Mouse (Mus musculus) heart, postnatal 25 days (tissue): Measurements from ENCODE around the gene Vmn2r14. TPM values are rescaled to one million over a fixed set of nuclear protein-coding genes. Genes with fewer than 3 reads are reported as not detected.
"Not testable (repeated sequence)": the region's sequence is repeated elsewhere in the genome, so short reads cannot be mapped to it uniquely, and the experiment has no call there.

ENCODE experiments used
- DNase-seq: peaks from one replicate; pipeline ENCODE4 v3.0.0; 2022; ENCODE audit warnings: low spot score
- intact Hi-C: fragments of 180-260 bp; cut with DNase I; formaldehyde crosslinking; loops from one replicate; pipeline ENCODE4 v1.15.1; 2025
- total RNA-seq, 2 experiments: library from RNA; stranded (reverse); gene quantifications; 2 replicates each; pipeline ENCODE4 v1.2.3; 2021

Vmn2r14 gene
- not detected for total RNA-seq

DNA sequence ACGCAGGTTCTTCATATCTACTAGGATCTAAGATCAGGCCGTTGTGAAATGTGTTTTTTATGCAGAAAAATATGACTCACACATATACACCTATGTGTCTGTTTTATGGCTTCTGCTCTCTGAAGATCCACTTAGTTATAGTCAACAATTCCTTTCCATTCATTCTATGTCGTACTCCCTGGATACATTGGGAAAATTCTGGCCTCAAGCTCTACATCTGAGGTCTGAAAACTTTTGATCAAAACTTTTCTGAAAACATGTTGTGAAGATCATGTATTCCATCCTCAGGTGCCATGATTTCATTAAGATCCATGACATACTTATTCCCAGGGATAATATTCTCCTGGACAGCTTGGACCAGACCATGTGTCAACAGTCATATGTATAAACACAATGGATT lies at the start of gene Vmn2r14:
TSS of gene Vmn2r14 (minus strand) at position 101 of the 400 bp plus-strand sequence.
- intact Hi-C loops, result no loop called here
- DNase-seq, result no peak

DNA sequence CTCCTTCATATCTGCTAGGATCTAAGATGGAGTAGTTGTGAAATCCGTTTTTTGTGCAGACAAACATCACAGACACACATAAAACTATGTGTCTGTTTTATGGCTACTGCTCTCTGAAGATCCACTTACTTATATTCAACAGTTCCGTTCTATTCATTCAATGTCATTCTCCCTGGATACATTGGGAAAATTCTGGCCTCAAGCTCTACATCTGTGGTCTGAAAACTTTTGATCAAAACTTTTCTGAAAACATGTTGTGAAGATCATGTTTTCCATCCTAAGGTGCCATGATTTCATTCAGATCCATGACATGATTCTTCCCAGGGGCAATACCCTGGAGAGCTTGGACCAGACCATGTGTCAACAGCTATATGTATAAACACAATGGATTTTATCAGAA lies 32.4 kb downstream of the Vmn2r14 start, which contains the start of gene Vmn2r13:
TSS of gene Vmn2r13 (minus strand) at position 101 of the 400 bp plus-strand sequence.
- DNase-seq, intact Hi-C loops: not testable (repeated sequence)

DNA sequence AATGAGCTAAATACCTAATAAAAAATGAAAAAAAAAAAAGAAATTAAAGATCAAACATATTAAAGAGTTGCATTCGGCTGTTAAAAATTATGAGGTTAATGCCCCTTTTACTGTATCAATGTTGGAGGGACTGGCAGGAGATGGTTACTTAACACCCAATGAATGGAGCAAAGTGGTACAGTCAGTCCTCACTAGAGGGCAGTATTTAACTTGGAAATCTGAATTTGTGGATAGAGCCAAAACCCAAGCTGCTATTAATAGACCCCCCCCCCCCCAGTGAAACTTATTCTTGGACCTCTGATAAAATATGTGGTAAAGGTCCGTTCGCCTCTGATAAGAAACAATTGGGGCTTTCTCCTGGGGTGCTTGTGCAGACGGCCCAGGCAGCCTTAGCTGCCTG lies 57.7 kb downstream of the Vmn2r14 start:
- DNase-seq, intact Hi-C loops: not testable (repeated sequence)

Other genes starting within 250 kb of the Vmn2r14 start
- gene Vmn2r10, start 218.2 kb downstream of the Vmn2r14 start, total RNA-seq, result not detected
- gene Vmn2r11, start 165.1 kb downstream of the Vmn2r14 start, total RNA-seq, result not detected
- not detected for gene Vmn2r12, start 126.8 kb downstream of the Vmn2r14 start, total RNA-seq
- gene Vmn2r13, start 32.5 kb downstream of the Vmn2r14 start, total RNA-seq, result not detected
- not detected for gene Vmn2r15, start 72.9 kb upstream of the Vmn2r14 start, total RNA-seq
- not detected for gene Vmn2r16, start 105.5 kb upstream of the Vmn2r14 start, total RNA-seq
- not detected for gene Vmn2r17, start 195.0 kb upstream of the Vmn2r14 start, total RNA-seq